Mouse (Mus musculus): ENCODE data around the gene Tmem51. TPM values are rescaled to one million over a fixed set of nuclear protein-coding genes. Genes with fewer than 3 reads are reported as not detected.

Gene Tmem51
- total and polyA plus RNA-seq, 3 experiments, result 1.4 to 8.0 (median 8.0) TPM

DNA sequence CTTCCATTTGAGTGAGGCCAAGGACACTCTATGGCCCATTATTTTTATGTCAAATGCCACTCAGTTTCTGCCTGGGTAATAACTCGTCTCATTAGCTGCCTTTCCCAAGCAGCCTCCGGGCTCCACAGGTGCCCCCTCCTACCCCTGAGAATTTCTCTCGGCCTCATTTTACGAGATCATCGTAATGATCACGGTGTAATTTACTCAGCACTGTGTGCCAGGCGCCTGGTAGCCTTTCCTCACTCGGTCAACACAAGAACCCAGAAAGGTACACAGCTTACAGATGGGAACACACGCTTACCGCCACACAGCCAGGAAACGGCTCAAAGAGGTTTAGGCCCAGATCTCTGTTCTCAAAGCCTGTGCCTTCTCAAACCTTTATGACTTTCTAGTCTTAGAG, 75.9 kb downstream of the Tmem51 start:
- dilution Hi-C loops (cut with MboI; ENCODE audit: extremely low pct_ligation_motif_present, extremely low pct_unique_long_range_greater_than_20kb, low sequenced_read_pairs) (no loop called here), in situ Hi-C loops (cut with MboI; ENCODE audit: low pct_ligation_motif_present, low pct_unique_long_range_greater_than_20kb, low sequenced_read_pairs) (loop anchor here (25.0 kb wide), 1 partner anchor 1004 kb away; no protein-coding TSS in a partner anchor)
- no peaks in the 10 kb centered on the region for H3K36me3 ChIP-seq (replicated peaks in 1 of 2; ENCODE audit: control insufficient read depth in 1 of 2, insufficient read depth in 1 of 2, low read length in 1 of 2)
- no peak overlapping the region for H3K27ac ChIP-seq (ENCODE audit: insufficient read depth, low read depth)
- no peak overlapping the region for H3K4me2 ChIP-seq (ENCODE audit: insufficient read depth, low read depth, poor library complexity, severe bottlenecking)
- no peaks in the 10 kb centered on the region for H3K4me1 ChIP-seq (ENCODE audit: control insufficient read depth in 1 of 2, insufficient read depth in 2 of 2)
- no peak overlapping the region for H3K9ac ChIP-seq (ENCODE audit: insufficient read depth, low read depth)
- no peak for DNase-seq (ENCODE audit: extremely low read depth)
- TF ChIP-seq KAT2A (IDR thresholded peaks at IDR 0.05; ENCODE audit: insufficient replicate concordance, low read length), result no peak
- TF ChIP-seq ETS1 (conservative IDR thresholded peaks at IDR 0.05; ENCODE audit: low read depth, low read length), result no peak
- no peak for TF ChIP-seq NRF1 (IDR thresholded peaks at IDR 0.05; ENCODE audit: low read depth, low read length)
- TF ChIP-seq EP300 (IDR thresholded peaks at IDR 0.05; ENCODE audit: low read length), result no peak
- TF ChIP-seq E2F4 (IDR thresholded peaks at IDR 0.05; ENCODE audit: insufficient replicate concordance, low read depth, low read length), result no peak
- TF ChIP-seq PAX5 (IDR thresholded peaks at IDR 0.05; ENCODE audit: low read length), result no peak
- TF ChIP-seq CHD1 (IDR thresholded peaks at IDR 0.05; ENCODE audit: low read depth, low read length), result no peak
- no peak for TF ChIP-seq USF2 (conservative IDR thresholded peaks at IDR 0.05; ENCODE audit: low read depth, low read length)
- no peak for TF ChIP-seq UBTF (IDR thresholded peaks at IDR 0.05; ENCODE audit: low read depth, low read length)
- TF ChIP-seq CTCF (conservative IDR thresholded peaks at IDR 0.05 in 1 of 2, IDR thresholded peaks at IDR 0.05 in 1 of 2; ENCODE audit: low read depth in 2 of 2, low read length in 2 of 2), result no peak
- TF ChIP-seq RAD21 (IDR thresholded peaks at IDR 0.05; ENCODE audit: low read depth, low read length), result no peak
- TF ChIP-seq MEF2A (IDR thresholded peaks at IDR 0.05; ENCODE audit: borderline replicate concordance, low read depth, low read length), result no peak
- no peak for TF ChIP-seq SMC3 (IDR thresholded peaks at IDR 0.05; ENCODE audit: low read depth, low read length)
- TF ChIP-seq ELF1 (IDR thresholded peaks at IDR 0.05; ENCODE audit: low read depth, low read length), result no peak
- no peak for TF ChIP-seq HCFC1 (IDR thresholded peaks at IDR 0.05; ENCODE audit: low read depth, low read length)
- no peak for TF ChIP-seq ZC3H11A (IDR thresholded peaks at IDR 0.05; ENCODE audit: low read depth, low read length)
- H3K27me3 ChIP-seq (replicated peaks), result peaks cover 22% of the 10 kb centered on the region
- H3K9me3 ChIP-seq (replicated peaks; ENCODE audit: low read length), result no peaks in the 10 kb centered on the region
- H3K4me3 ChIP-seq (replicated peaks in 1 of 3; ENCODE audit: low read depth in 2 of 3, low read length in 2 of 3, poor library complexity in 1 of 3), result no peak overlapping the region
- no peaks in the 10 kb centered on the region for H3K79me2 ChIP-seq (replicated peaks; ENCODE audit: control insufficient read depth, extremely low read depth, insufficient read depth, poor library complexity, severe bottlenecking)

DNA sequence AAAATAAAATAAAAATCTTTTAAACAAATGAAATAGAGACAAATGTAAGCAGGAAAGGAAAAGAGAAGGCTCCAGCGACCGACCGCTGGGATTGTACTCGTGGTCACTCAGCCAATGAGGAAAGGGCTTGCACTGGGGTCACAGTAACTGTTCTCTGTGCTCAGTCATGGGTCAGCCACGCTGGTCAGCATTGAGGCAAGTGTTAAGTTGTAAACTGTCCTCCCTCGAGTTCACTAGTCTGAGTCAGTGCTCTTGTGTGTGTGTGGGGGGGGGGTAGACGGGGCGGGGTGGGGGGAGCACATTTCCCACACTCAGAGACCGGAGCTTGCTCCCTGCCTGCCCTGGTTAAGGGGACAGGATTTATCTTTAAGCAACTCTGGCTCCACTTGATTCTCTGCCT, 83.5 kb downstream of the Tmem51 start:
- H3K4me1 ChIP-seq (ENCODE audit: control insufficient read depth in 1 of 2, insufficient read depth in 2 of 2), result peaks cover 11 to 29% of the 10 kb centered on the region in 2 experiments
- H3K4me3 ChIP-seq (replicated peaks in 1 of 3; ENCODE audit: low read depth in 2 of 3, low read length in 2 of 3, poor library complexity in 1 of 3), result no peak overlapping the region
- no peak for DNase-seq (ENCODE audit: extremely low read depth)
- H3K36me3 ChIP-seq (replicated peaks in 1 of 2; ENCODE audit: control insufficient read depth in 1 of 2, insufficient read depth in 1 of 2, low read length in 1 of 2), result no peaks in the 10 kb centered on the region
- in situ Hi-C loops (cut with MboI; ENCODE audit: low pct_ligation_motif_present, low pct_unique_long_range_greater_than_20kb, low sequenced_read_pairs), result loop anchor here (25.0 kb wide), 1 partner anchor 1012 kb away; no protein-coding TSS in a partner anchor
- TF ChIP-seq ZC3H11A (IDR thresholded peaks at IDR 0.05; ENCODE audit: low read depth, low read length), result no peak
- no peak for TF ChIP-seq GABPA (IDR thresholded peaks at IDR 0.05; ENCODE audit: insufficient replicate concordance, low read depth, low read length)
- no peak for TF ChIP-seq NRF1 (IDR thresholded peaks at IDR 0.05; ENCODE audit: low read depth, low read length)
- TF ChIP-seq POLR2A (IDR thresholded peaks at IDR 0.05; ENCODE audit: low read depth, low read length), result no peak
- no peak for TF ChIP-seq PAX5 (IDR thresholded peaks at IDR 0.05; ENCODE audit: low read length)
- TF ChIP-seq TCF12 (IDR thresholded peaks at IDR 0.05; ENCODE audit: low read depth, low read length), result no peak
- TF ChIP-seq SMC3 (IDR thresholded peaks at IDR 0.05; ENCODE audit: low read depth, low read length), result no peak
- TF ChIP-seq ZMIZ1 (IDR thresholded peaks at IDR 0.05; ENCODE audit: low read depth, low read length), result no peak
- no peak for TF ChIP-seq CHD2 (IDR thresholded peaks at IDR 0.05; ENCODE audit: low read length)
- TF ChIP-seq EP300 (IDR thresholded peaks at IDR 0.05; ENCODE audit: low read length), result no peak
- TF ChIP-seq MAFK (IDR thresholded peaks at IDR 0.05; ENCODE audit: insufficient replicate concordance, low read length), result no peak
- no peak for TF ChIP-seq RAD21 (IDR thresholded peaks at IDR 0.05; ENCODE audit: low read depth, low read length)
- no peak for TF ChIP-seq BHLHE40 (IDR thresholded peaks at IDR 0.05; ENCODE audit: low read depth, low read length)
- no peaks in the 10 kb centered on the region for H3K27me3 ChIP-seq (replicated peaks)
- dilution Hi-C loops (cut with MboI; ENCODE audit: extremely low pct_ligation_motif_present, extremely low pct_unique_long_range_greater_than_20kb, low sequenced_read_pairs), result no loop called here
- no peak overlapping the region for H3K27ac ChIP-seq (ENCODE audit: insufficient read depth, low read depth)
- no peaks in the 10 kb centered on the region for H3K79me2 ChIP-seq (replicated peaks; ENCODE audit: control insufficient read depth, extremely low read depth, insufficient read depth, poor library complexity, severe bottlenecking)
- H3K4me2 ChIP-seq (ENCODE audit: insufficient read depth, low read depth, poor library complexity, severe bottlenecking), result no peak overlapping the region
- no peak overlapping the region for H3K9ac ChIP-seq (ENCODE audit: insufficient read depth, low read depth)
- no peaks in the 10 kb centered on the region for H3K9me3 ChIP-seq (replicated peaks; ENCODE audit: low read length)

All from CH12.LX (cell line).